Mouse (Mus musculus): ENCODE results near the gene Bcl3.

The Bcl3 gene

GRCm38 (mm10) chr7:19769434-19770374 is 52.9 kb downstream of the Bcl3 start:
- no peak for DNase-seq (ENCODE audit: low spot score in 2 of 2)

DNA sequence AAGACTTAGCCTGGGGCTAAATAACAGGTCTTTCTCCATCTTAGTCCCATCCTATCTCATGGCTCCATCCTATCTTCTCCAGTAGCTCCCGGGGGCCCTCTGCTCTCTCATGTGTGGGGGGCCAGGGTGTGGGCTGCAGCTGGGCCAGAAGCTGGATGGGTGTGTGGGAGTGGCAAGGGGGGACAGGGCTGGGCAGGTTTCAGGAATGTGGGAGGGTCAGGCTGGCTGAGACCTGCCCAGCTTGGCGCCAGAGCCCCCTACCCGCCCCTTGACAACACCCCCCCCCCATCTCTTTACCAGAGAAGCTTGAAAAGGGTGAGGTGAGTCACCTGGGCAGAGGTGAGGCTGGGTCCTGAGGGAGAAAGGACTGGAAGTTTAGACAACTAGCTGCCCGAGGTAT is 53.6 kb downstream of the Bcl3 start:
- no peak for DNase-seq (ENCODE audit: low spot score in 2 of 2)

DNA sequence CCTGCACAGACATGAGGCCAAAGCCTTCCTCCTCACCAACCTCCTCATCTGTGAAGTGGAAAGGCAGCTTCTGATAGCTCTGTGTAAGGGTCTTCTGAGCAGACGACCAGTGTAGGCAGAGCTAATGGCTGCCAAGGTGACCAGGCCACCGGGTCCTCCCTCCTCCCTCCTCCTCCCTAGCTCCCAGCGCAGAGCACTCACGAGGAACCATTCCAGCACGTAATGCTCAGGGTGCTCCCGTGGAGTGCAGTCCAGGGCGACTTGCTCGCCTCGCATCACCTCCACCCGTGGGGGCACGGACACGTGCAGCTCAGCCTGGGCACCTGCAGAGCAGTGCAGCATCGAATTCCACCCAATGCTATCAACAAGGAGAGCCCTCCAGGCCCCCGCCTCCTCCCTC is 54.3 kb downstream of the Bcl3 start:
- DNase-seq (ENCODE audit: low spot score in 2 of 2): no peak

DNA sequence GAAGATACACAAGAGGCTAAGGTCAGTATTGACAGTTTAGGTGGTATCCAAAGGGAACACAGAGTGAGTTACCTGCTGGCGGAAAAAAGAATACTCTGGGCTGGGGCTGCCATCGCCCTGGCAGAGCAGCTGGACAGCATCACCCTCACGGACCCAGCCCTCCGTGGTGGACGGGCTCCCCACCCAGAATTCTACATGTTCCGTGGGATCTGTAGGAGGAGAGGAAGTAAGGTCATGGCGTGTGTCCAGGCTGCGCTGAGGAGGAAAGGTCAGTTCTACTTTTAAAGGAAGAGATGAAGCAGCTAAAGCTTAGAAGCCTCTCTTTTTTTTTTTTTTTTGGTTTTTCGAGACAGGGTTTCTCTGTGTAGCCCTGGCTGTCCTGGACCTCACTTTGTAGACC is 58.0 kb downstream of the Bcl3 start:
- no peak for DNase-seq (ENCODE audit: low spot score in 2 of 2)

GRCm38 (mm10) chr7:19763829-19764477 is 58.6 kb downstream of the Bcl3 start:
- no peak for DNase-seq (ENCODE audit: low spot score in 2 of 2)

DNA sequence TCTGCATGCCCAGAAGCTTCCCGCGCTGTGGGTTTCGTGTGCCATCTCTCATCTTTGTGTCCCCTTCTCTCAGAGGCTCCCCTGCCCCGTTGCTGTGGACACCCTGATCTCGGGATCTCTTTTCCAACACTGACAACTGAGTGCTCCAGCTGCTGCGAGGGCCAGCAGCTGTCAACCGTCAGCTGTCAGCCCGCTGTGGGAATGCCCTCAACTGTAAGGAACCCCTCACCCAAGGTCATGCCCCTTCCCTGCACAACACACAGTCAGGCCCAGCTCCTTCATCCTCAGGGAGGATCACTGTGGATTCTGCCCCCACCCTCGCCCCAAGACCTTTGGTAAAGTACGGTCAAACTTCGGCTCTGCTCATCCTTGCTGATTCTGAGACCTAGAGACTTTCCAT is 60.3 kb downstream of the Bcl3 start:
- no peak for DNase-seq (ENCODE audit: low spot score in 2 of 2)

DNA sequence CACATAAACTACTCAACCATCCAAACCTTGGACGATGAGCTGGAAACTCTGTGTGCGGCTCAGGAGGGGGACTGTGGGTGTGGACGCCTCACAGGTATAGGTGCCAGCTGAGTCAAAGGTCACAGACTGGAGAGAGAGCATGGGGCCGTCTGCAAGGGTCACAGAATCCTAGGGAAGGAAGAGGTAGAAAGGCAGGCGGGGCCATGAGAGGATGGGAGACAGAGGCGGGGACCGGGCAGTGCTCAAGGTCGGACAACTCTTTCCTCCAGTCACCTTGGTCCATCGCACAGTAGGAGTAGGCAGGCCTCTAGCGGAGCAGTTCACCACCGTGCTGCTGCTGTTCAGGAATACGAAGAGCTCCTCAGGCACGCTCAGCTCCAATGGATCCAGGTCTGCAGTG is 62.5 kb downstream of the Bcl3 start:
- DNase-seq (ENCODE audit: low spot score in 2 of 2): no peak

- no peak for DNase-seq (ENCODE audit: low spot score in 2 of 2)
Observed at GRCm38 (mm10) chr7:19758623-19759022, 63.9 kb downstream of the Bcl3 start.

Measured in right cerebral cortex, postnatal 10 days (tissue).